Mouse (Mus musculus): ENCODE measurements around the gene Macf1. TPM values are rescaled to one million over a fixed set of nuclear protein-coding genes. Genes with fewer than 3 reads are reported as not detected.
"Not testable (repeated sequence)": the region's sequence is repeated elsewhere in the genome, so short reads cannot be mapped to it uniquely, and the experiment has no call there.

The Macf1 gene
- total RNA-seq, 4 experiments from 2014 or later: 235 to 265 (median 249) TPM

DNA sequence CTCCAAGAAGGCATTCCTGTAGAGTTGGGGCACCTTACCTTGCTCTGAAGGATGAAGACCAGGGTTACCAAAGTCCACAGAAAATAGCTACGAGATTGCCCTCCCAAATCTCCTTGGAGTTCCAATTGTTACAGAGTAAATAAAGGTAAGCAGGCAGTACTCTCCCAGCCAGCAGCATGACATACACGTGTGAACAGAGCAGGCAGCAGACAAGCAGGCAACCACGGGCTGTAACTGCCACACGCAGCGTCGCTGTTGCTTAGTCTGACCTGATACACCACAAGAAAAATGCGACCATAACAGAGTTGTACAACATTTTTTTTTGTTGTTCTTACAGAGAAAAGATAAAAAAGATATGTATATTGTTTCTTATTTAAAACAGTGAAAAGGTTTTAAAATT, 325.5 kb downstream of the Macf1 start:
- DNase-seq (ENCODE audit: low spot score in 2 of 2): no peak

DNA sequence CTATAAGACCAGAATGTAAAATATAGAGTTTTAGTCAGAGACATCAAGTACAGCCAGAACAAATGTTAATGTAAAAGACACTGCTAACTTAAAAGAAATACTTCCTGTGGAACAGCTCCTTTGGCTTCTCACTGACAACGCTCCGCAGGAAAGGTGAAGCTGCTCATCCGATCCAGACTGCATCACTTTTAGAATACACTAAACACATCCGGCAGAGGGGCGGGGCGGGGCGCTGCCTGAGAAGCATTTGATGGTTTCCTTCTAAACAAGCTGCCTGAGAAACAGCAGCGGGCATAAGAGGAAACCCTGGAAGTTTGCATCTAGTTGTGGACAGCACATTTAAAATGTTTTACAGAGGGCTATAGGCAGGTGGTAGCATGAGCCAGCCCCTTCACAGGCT, 328.2 kb downstream of the Macf1 start:
- no peak for DNase-seq (ENCODE audit: low spot score in 2 of 2)

DNA sequence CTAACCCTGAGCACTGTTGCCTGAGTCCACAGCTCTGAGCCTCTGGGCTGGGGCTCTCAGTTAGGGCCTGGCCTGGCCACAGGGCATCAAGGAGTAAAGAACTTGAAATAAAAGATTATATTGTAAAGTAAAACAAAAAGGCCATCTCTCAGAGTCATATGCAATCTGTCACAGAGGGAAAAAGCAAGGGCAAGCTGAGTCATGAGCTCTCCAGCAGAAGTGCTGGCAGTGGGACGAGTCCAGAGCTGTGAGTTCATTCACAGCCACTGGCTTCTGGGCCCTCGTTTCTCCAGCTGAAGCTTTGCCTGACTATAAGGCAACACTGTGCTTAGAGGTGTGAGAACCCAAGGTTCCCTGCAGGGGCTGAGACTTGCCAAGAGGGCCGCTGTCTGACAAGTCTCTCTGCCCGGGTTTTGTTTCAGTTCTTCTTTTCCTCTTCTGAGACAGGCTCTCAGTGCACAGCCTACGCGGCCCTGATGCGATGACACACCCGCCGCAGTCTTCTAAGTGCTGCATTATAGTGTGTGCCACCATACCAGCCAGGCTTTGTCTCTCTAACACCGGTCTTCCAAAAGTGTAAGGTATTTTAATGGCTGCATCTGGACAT, 330.8 kb downstream of the Macf1 start:
- DNase-seq (ENCODE audit: low spot score in 2 of 2): no peak

DNA sequence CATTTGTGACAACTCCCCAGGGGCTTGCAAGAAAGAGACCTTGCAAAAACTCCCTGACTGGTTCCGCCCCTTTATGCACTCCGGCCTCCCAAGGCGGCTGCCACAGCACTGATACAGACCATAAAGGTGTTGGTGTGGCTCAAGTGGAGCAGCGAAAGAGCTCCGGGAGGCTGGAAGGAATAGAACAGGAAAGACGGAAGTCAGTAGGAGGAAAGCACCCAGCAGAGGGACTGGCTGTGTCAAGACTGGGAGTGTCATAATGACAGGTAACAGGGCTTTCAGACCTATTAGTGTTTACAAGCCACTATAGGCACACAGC, 340.7 kb downstream of the Macf1 start:
- no peak for DNase-seq (ENCODE audit: low spot score in 2 of 2)

DNA sequence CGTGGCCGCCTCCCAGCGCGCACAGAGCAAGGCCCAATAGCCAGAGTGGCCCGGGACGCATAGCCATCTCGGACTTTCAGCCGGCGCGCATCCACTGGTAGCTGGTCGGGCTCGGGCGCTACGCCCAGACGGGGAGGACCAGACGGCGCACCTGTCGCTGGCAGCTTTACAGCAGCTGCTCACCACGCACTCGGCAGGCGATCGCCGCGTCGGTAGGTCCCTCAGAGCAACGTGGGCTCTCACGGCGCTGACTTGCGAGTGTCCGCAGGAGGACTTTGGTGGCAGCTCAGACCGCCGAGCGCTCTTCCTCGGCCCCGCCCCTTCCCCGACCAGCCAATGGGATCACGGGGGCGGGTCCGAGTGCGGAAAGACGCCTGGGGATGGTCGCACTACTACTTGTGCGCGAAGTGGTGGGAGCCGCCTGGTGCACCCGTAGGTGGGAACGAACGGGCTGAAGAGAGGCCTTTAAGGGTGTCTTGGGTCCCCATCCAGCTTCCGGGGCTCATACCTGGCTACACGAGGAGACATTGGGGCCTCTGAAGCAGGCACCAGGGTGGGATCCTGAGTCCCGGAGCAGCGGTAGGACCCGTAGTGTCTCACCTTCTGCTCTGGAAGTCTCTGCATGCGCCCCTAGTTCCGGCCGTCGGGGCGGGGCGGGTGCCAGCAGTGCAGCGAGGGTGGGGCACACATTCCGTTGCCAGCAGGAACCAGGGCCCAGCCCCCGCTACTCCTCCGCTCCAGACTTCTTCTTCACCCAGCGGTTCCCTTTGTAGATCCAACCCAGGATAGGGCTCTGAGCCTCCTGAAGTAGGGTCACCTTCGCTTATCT, 341.3 kb downstream of the Macf1 start, which contains the start of gene Bmp8a:
TSS of gene Bmp8a (minus strand) at position 611 of the 829 bp plus-strand sequence.
- no peak for DNase-seq (ENCODE audit: low spot score in 2 of 2)

DNA sequence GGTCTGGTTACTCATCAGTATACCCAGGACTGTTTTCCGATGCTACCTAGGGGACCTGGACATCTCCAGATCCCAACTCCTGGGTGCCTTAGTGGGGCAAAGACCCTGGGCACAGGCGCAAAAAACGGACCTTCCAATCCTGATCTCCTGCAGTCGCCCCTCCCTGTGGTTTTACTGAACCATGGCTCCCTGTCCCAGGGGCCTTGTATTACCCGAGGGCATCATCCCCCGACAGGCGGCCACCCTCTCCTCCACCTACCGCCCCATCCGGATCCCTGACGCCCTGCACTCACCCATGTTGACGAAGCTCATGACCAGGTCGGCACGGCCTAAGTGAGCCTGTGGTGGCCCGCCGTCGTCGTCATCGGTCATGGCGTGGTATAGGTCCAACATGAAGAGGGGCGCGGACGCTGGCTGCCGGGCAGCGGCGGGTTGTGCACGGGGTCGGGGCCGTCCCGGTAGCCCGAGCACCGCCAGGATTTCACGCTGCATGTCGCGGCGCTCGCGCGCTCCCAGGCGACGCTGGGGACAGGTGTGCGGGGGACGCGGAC, 342.0 kb downstream of the Macf1 start:
- no peak for DNase-seq (ENCODE audit: low spot score in 2 of 2)

DNA sequence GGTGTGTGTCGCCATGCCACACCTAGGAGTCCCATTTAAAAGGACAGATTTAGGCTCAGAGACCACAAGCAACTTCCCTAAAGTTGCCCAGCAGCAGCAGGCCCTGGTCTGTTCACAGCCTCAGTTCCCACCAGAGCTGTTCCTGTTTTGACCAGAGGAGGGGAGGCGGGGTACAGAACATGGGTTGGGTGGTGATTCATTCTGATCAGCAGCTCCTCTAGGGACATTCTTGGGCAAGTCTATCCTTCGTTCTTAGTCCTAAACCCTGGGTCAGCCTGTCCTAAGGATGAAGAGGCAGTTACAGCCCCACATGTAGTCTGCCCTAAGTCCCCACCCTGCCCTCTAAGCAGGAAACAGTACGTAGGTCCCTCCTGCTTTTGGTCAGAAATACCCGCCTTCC, 343.9 kb downstream of the Macf1 start:
- no peak for DNase-seq (ENCODE audit: low spot score in 2 of 2)

DNA sequence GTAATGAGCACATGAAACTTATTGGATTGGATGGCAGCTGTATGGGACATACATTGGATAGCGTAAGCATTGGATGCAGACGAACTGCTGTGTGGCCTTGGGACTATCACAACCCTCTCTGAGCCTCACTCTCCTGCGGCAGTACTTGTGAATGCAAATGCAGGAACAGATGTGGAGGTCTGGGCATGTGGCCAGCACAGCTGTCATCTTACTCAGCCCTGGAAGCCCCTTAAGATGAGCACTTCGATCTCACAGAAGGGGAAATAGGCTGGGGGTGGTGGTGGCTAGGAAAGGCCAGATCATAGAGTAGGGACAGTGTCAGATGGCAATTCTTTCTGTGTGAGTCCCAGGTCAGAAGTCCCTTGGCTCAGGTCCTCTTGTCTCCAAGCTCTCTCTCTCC, 346.5 kb downstream of the Macf1 start:
- no peak for DNase-seq (ENCODE audit: low spot score in 2 of 2)

DNA sequence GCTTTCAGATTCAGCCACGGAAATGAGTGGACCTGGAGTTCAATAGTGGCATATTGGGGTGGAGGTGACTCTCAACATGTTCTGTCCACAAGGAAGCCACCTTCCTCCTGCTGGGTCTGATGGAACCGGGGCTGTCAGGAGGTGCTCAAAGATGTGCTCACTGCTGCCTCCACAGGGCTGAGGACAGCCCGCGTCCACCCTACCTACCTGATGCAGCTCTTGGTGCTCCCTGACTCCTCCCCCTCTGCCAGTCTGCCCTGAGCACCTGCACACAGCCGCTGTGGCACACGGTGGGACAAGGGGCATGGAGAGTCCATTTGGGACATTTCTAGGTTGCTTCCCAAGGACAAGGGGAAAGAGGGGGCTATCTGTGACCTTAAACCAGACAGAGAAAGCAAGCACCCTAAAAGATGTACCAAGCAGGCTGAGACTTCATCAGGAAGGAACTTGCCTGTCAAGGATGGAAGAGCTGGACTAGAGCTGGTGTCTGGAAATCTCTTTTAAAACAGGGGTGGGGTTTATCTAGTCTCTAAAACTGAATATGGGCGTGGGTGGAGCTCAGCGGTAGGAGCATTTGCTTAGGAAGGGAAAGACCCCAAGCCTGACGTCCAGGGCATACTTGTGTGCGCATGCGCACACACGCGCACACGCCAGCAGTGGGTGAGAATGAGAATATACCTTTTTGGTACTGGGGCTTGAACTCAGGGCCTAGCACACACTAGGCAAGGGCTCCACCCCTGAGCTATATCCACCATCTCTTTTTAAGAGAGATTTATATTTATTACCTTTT, 348.2 kb downstream of the Macf1 start:
- DNase-seq (ENCODE audit: low spot score in 2 of 2): no peak

DNA sequence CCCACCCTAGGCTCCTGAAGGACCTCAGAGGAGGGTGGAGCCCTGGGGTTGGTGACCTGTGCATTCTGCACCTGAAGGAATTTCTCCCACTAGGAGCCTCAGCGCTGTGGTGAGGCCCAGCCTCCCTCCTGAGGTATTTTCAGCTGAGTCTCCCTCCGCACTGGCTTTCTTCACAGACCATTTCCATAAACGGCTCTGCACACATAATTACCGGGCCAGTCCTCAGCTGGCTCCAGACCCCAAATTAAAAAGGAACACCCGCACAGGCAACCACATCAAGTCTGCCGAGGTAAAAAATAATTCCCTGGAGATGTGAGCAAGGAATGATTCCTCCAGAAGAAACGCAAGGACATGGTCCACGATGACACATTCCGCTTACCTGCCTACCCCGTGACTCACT, 348.9 kb downstream of the Macf1 start:
- DNase-seq (ENCODE audit: low spot score in 2 of 2): not testable (repeated sequence)

DNA sequence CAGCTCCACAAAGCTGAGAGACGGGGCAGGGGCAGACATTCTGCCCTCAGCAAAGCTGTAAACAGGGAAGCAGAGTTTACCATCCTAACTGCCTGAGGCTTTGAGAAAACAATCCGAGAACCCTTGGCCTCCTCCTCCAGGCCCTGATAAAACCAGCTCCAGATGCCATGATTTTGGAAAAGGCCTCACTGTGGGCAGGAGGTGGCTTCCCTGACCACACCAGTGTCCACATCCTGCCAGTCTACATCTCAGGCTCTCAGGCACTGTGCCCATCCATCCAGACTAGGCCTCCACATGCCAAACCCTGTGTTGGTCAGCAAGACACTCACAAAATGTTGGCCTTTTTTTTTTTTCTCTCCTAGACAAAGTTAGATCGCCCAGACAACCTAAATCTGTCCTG, 350.0 kb downstream of the Macf1 start:
- DNase-seq (ENCODE audit: low spot score in 2 of 2): no peak

DNA sequence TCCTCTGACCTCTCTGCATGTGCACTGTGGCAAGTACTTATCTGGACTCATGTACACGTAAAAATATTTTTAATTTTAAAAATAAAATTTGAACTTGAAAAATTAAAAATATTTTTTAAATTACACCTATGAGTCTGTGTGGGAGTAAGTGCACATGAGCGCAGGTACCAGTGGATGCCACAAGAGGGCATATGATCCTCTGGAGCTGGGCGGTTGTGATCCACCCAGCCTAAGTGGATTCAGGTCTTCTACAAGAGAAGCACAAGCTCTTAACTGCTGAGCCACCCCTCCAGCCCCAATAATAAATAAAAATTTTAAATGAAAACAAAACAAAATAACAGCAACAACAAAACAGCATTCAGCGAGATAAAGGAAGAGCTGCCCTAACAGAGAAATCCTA, 351.0 kb downstream of the Macf1 start:
- no peak for DNase-seq (ENCODE audit: low spot score in 2 of 2)

DNA sequence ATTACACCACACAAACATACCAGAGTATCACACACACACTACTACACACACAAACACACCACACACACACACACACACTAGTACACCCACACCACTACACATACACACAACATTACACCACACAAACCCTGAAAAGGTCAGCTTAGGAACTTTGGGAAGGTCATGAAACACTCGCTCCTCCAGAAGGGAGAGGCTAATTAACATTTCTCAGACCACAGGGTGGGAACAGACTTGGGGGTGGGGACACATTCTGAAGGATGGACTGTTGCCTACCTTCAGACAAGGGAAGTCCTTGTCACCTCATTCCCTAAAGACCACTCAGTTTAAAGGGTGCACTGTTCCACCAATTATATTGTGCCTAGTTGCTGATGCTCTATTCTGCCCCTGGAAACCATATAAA, 352.2 kb downstream of the Macf1 start:
- not testable (repeated sequence) for DNase-seq (ENCODE audit: low spot score in 2 of 2)

DNA sequence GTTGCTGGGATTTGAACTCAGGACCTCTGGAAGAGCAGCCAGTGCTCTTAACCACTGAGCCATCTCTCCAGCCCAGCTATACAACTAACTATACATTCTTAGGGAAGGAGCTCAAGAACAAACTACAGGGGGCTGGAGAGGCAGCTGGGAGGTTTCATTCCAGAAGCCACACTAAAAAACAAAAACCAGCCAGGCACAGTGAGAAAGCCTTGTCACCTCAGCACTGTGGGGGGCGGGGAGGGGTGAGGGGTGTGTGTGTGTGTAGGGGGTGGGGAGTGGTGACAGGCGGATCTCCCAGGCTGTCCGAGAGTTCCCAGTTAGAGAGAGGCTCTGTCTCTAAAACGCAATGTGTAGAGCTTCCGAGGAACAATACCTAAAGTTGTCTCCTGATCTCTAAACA, 352.8 kb downstream of the Macf1 start:
- no peak for DNase-seq (ENCODE audit: low spot score in 2 of 2)

DNA sequence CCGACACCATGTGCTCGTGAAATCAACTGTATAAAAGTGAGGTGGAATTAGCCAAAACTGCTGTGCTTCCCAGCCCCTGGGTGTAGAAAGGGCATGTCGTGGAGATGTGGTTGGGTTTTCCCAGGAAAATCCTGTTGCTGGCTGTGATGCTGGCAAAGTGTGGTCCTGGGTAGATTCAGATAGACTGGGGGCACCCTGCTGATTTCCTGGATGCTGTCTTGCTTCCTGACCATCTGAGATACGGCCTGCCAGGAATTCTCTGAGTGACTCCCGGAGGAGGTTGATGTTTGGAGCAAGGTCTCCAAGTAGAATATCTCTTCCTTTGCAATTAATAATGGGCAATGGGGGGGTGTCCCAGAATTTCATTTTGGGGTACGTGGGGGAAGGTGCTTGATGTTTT, 355.2 kb downstream of the Macf1 start:
- DNase-seq (ENCODE audit: low spot score in 2 of 2): no peak

DNA sequence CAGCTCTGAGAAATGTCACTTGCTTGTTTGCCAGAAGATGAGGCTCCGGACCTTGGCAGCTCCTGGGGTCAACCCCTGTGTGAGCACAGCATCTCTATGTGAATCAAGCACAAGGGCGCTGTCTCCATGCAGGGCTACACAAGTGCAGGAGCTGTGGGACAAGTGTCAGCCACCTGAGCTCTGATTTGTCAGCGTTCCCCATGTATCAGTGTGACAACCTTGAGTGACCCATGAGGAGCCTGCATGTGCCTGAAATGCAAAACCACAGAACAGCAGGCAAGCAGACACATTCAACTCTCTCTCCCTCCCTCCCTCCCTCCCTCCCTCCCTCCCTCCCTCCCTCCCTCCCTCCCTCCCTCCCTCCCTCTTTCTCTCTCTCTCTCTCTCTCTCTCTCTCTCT, 356.5 kb downstream of the Macf1 start:
- DNase-seq (ENCODE audit: low spot score in 2 of 2): no peak

DNA sequence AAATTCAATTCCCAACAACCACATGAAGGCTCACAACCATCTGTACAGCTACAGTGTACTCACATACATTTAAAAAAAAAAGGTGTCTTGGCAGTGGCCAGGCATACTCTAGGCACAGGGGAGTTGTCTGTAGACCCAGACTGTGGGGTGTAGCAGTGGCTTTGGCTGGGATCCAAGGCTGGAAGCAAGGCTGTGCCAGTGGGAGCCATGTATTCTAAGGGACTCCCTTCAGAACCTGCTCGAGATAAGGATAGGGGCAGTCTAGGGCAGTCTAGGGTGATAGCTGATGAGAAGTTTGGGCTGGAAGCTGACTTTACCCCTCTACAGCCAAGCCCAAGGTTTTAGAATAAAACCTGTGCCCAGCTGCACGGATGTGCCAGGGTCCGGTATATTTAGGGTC, 358.1 kb downstream of the Macf1 start:
- no peak for DNase-seq (ENCODE audit: low spot score in 2 of 2)

DNA sequence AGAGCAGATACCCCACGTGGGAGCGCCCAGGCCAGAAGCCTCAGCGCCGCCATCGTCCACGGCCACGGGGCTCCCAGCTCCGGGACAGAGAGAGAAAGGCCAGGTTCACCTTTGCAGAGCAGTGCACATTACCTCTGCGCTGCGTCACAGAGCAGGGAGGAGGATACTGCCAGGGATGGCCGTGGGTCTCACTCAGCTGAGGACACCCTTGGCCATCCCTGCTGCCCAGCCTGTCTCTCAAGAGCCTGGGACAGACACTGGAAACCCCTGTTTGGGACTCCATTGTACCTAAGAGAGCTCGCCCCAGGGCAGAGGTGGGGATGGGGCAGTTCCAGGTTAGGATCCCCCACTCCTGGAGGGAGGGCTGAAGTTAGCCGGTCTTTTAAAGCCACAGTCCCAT, 360.6 kb downstream of the Macf1 start, which contains the start of gene Oxct2a:
TSS of gene Oxct2a (minus strand) at position 101 of the 400 bp plus-strand sequence.
- no peak for DNase-seq (ENCODE audit: low spot score in 2 of 2)

DNA sequence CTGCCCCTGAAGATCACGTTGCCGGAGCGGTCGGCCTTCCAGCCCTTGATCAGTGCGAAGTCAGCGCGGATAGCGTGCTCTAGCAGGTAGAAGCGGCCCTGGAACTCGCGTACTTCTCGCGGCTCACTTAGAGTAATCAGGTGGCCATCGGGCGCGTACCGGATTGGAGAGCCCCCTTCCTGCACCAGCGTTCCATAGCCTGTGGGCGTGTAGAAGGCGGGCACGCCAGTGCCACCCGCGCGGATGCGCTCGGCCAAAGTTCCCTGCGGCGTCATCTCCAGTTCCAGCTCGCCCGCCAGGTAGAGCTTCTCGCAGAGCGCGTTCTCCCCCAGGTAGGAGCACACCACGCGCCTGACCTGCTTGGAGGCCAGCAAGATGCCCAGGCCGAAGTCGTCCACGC, 361.2 kb downstream of the Macf1 start:
- not testable (repeated sequence) for DNase-seq (ENCODE audit: low spot score in 2 of 2)

DNA sequence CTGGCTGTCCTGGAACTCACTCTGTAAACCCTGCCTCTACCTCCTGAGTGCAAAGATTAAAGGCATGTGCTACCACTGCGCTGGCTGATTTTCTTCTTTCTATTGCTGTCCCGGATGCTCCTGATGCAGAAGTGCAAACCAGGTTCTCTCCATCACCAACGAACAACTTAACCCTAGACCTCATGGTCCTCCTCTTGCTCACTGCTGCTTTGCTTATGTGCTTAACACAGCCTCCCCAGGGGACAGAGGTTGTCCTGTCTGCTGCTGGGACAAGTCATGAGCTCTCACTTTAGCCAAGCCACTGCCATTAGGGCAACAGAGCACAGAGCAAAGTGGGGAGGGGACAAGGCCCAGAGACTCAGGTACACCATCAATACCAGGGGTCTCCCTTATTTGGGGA, 369.7 kb downstream of the Macf1 start:
- no peak for DNase-seq (ENCODE audit: low spot score in 2 of 2)

DNA sequence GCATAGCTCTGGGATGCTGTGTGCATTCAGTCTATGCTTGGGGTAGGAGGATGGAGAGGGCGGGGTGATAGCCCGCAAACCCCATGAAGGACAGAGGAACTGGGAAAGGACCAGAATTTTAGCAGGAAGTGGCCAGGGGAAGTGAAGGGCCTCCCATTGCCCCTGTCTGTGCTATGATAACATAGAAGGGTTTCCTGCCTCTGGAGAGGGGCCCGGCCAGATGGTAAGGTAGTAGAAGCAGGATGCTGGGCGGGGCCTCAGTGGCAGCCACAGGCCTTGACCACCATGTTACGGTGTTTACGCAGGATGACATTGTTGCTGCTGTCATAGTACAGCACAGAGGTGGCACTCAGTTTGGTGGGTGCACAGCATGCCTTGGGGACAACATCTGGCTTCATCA, 371.1 kb downstream of the Macf1 start:
- no peak for DNase-seq (ENCODE audit: low spot score in 2 of 2)

DNA sequence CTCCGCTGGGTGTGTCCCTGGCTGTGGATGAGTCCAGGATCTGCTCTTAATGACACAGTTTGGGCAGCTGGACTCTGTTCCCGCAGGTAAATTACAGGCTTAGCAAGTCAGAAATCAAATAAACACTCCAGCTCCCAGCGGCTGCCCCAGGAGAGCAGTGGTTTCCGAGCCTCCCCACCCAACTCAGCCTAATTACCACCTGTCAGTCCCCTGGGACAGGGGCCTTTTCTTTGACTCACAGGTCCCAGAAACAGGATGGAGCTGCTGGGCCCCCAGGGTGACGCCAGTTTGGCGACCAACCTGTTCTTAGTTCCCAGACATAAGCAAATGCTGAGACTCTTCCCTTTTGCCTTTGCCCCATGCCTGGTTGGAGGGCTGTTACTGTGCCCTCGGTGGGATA, 372.3 kb downstream of the Macf1 start:
- no peak for DNase-seq (ENCODE audit: low spot score in 2 of 2)
